Mouse (Mus musculus) midbrain, postnatal 0 days (tissue): Measurements from ENCODE around the gene Olr1. TPM values are rescaled to one million over a fixed set of nuclear protein-coding genes. Genes with fewer than 3 reads are reported as not detected.

Experiments
- ATAC-seq: fragments of 200-750 bp; cut with Nextera tagmentation; 2 replicates; pipeline ENCODE4 v1.8.0; 2017; ENCODE audit warnings: moderate number of reproducible peaks, mild to moderate bottlenecking, moderate TSS enrichment, moderate library complexity; ENCODE audit not compliant: low FRiP score
- DNase-seq: peaks from one replicate; pipeline ENCODE4 v3.0.0-alpha.2; 2015; ENCODE audit warnings: low spot score
- H3K27ac ChIP-seq: fragments of 300-500 bp; sonication (generic); 2 replicates; pipeline ENCODE4 v1.5.1; 2014; ENCODE audit warnings: low read depth, mild to moderate bottlenecking, low read length, mixed read lengths
- H3K27me3 ChIP-seq: fragments of 300-500 bp; sonication (generic); 2 replicates; pipeline ENCODE4 v1.6.1; 2014; ENCODE audit warnings: low read length, control low read depth, mixed read lengths; ENCODE audit not compliant: insufficient read depth
- H3K36me3 ChIP-seq: fragments of 300-500 bp; sonication (generic); 2 replicates; pipeline ENCODE4 v1.6.1; 2014; ENCODE audit warnings: low read length, control low read depth, mixed read lengths; ENCODE audit not compliant: insufficient read depth
- H3K4me1 ChIP-seq: fragments of 300-500 bp; sonication (generic); 2 replicates; pipeline ENCODE4 v1.6.1; 2014; ENCODE audit warnings: mild to moderate bottlenecking, control low read depth, antibody characterized with exemption, low read length, mixed read lengths; ENCODE audit not compliant: insufficient read depth
- H3K4me2 ChIP-seq: fragments of 300-500 bp; sonication (generic); 2 replicates; pipeline ENCODE4 v1.6.1; 2014; ENCODE audit warnings: low read depth, mild to moderate bottlenecking, low read length, mixed read lengths; ENCODE audit not compliant: poor library complexity, severe bottlenecking
- H3K4me3 ChIP-seq: fragments of 300-500 bp; sonication (generic); 2 replicates; pipeline ENCODE4 v1.5.1; 2014; ENCODE audit warnings: low read depth, mild to moderate bottlenecking, low read length, moderate library complexity
- H3K9ac ChIP-seq: fragments of 300-500 bp; sonication (generic); replicated peaks from 2 replicates; pipeline ENCODE4 v1.6.1; 2014; ENCODE audit warnings: mild to moderate bottlenecking, low read length, moderate library complexity, mixed read lengths; ENCODE audit not compliant: poor library complexity, severe bottlenecking
- H3K9me3 ChIP-seq: fragments of 300-500 bp; sonication (generic); 2 replicates; pipeline ENCODE4 v1.6.1; 2016; ENCODE audit warnings: low read length, control low read depth
- CTCF ChIP-seq: IDR thresholded peaks from 2 replicates; pipeline ENCODE4 v1.5.1; 2016; ENCODE audit warnings: antibody characterized with exemption, mild to moderate bottlenecking
- WGBS: fragments of 180-500 bp; shearing (Covaris S2); extraction: QIAGEN DNeasy Blood & Tissue Kit; methylation state at CpG from one replicate; pipeline ENCODE4 v1.1.7; 2014; 5-methylcytosine and 5-hydroxymethylcytosine counted together
- polyA plus RNA-seq: library from polyadenylated mRNA; unstranded; fragments of >200 nt; fragmentation: Nextera tagmentation; extraction: Ambion mirVana; gene quantifications from 2 replicates; pipeline ENCODE4 v1.2.1, GENCODE M21; 2015
- total RNA-seq: library from RNA; depleted of rRNA; stranded (reverse); fragments of >200 nt; gene quantifications from 2 replicates; pipeline ENCODE4 v1.2.3, GENCODE M21; 2014

Olr1 gene
- total and polyA plus RNA-seq, 2 experiments from 2014 or later = not detected

DNA sequence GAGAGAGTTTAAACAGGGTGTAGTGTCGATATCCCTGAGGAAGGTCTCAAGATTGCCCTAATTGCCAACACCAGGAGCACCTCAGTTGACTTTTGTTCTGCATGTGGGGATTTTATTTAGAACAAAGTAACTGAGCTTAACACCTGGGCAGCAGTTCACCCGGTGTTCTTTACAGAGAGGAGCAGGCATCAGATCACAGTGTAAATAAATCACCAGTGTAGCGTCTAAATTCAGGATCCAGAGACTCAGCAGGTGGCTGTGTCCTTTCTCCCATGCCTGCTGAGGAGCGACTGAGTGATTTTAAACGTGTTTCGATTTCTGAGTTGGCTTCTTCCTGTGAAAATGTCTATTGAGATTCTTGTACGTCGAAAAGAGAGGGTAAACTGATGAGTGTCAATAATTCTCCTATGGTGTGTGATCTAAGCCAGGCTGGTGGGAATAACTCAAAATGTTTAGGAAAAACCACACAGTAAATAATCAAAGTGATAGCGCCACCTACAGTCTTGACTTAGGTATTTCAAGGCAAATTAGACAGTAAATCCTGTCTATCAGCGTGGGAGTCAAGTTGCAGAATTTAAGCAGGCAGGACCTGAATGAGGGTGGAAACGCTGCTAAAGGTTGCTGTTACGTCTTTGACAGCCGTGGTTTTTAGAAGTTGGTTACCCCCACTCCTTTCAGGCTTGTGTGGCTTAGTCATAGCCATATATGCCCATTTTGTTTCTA is 30.4 kb downstream of the Olr1 start:
- DNase-seq = peak; percentile 64
- WGBS = 32% methylated on average over 13 of the region's 13 CpGs
- Histone ChIP-seq H3K4me3 (no peak overlapping the region), H3K4me2 (no peak overlapping the region), H3K9ac (no peak overlapping the region), H3K36me3 (no peaks in the 10 kb centered on the region), H3K27me3 (no peaks in the 10 kb centered on the region), H3K27ac (no peak overlapping the region), H3K9me3 (no peaks in the 10 kb centered on the region), H3K4me1 (no peaks in the 10 kb centered on the region; the same call in 1 of the 2 replicates)
- peak; percentile 74 for TF ChIP-seq CTCF
- no peak for ATAC-seq

DNA sequence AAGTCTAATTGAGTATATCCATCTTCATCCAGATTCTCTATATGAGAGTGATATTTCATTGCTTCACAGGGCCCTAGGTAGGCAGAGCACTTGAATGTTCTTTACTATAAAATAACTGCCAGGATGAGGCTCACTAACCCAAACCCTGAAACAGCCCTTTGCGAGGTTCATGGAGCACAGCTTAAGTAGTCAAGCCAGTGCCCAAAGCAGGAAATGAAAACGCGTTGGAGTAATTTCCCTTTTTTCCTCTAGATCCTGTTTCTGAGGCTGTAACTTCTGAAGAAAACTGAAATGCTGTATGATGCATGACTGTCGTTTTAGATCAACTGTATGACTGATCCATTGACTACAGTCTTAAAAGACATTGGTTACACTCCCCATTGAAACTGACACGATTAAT is 34.3 kb downstream of the Olr1 start:
- 86% methylated on average over 5 of the region's 5 CpGs for WGBS
- DNase-seq = no peak
- ATAC-seq = no peak
- no peaks in the 10 kb centered on the region for H3K4me1 ChIP-seq
- H3K4me3 ChIP-seq = no peak overlapping the region
- no peaks in the 10 kb centered on the region for H3K36me3 ChIP-seq
- H3K4me2 ChIP-seq = no peak overlapping the region
- H3K9me3 ChIP-seq = no peaks in the 10 kb centered on the region
- no peaks in the 10 kb centered on the region for H3K27me3 ChIP-seq
- no peak overlapping the region for H3K9ac ChIP-seq
- H3K27ac ChIP-seq = no peak overlapping the region
- no peak for TF ChIP-seq CTCF

DNA sequence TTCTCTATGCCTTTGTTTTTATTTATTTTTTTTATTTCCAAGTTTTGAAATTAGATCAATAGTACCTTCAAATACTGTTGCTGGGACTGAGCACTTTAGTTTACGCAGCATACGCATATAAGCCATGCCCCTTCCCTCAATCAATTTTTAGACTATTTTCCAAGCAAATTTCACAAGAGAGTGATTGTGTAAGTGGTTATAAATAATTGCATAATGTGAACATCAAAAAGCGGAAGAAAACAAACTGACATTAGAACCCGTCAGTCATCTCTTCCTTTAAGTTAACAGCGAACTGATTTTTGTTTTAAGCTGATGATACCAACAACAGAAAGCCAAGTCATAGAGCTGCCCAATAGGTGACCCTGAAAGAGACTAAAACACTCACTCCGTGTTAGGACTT is 35.6 kb downstream of the Olr1 start:
- H3K9ac ChIP-seq = no peak overlapping the region
- H3K9me3 ChIP-seq = no peaks in the 10 kb centered on the region
- 91% methylated on average over 6 of the region's 6 CpGs for WGBS
- no peak overlapping the region for H3K27ac ChIP-seq
- no peak for ATAC-seq
- no peak overlapping the region for H3K4me3 ChIP-seq
- no peak for DNase-seq
- TF ChIP-seq CTCF = no peak
- H3K36me3 ChIP-seq = no peaks in the 10 kb centered on the region
- no peaks in the 10 kb centered on the region for H3K27me3 ChIP-seq
- H3K4me1 ChIP-seq = no peaks in the 10 kb centered on the region
- H3K4me2 ChIP-seq = no peak overlapping the region

DNA sequence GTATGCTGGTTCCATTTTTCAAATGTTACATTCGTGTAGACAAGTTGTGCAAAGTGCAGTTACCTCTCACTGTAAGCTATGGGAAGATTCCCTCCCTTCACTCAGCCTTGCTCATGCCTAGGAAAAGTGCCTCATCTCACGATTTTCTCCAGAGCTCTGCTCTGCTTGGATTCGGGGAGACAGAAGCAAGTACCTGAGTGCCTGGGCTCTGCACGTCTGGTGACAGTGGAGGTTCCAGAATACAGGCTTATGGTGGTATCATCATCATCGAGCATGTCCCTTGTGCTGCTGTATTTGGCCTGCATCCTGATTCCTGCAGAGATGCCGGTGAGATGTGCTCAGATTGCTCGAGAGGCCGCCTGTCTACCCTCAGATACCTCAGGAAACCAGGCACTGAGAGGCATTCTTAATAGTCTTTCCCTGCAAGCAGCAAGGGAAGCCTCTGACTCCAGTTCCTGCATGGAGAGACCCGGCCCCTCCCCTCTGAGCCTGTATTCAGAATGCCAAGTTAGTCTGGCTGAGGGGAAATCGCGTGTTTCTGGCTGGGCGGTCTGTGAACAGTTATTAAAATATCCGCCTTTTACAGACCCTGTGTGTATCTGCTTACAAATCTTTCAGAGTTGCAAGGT is 55.4 kb downstream of the Olr1 start, which contains the start of gene Clec1a:
TSS of gene Clec1a (minus strand) at position 590 of the 629 bp plus-strand sequence.
- 0 out of 2 replicates have a peak within 1 kb of the TSS, but pooled peaks have one; percentile 32 for H3K27ac ChIP-seq
- H3K36me3 ChIP-seq = no peaks in the 10 kb centered on the region
- peak; percentile 24 for DNase-seq
- WGBS = 46% methylated on average over 13 of the region's 13 CpGs
- ATAC-seq = no peak
- H3K9me3 ChIP-seq = no peaks in the 10 kb centered on the region
- H3K27me3 ChIP-seq = no peaks in the 10 kb centered on the region
- no peak within 1 kb of the TSS for H3K9ac ChIP-seq
- peak within 1 kb of the TSS; percentile 20 for H3K4me2 ChIP-seq
- no peak within 1 kb of the TSS for H3K4me3 ChIP-seq
- H3K4me1 ChIP-seq = no peaks in the 10 kb centered on the region
- TF ChIP-seq CTCF = no peak

DNA sequence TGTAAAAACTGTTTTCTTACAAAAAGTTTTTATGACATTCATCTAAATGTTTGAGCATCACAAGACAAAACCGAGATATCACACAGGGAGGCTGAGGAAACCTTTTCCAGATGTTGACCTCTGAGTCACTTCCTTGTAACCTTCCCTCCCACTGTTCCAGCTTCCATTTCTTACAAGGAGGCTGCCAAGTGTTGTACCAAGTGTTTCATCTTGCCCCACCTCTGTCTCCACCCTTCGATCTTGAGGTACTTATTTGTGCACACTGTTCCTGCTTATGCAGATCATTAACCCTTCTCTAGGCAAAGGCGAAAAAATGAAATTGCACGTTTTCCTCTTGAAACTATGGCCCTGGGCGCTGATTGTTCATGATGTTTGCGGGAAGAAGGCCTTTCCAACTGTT is 57.2 kb downstream of the Olr1 start:
- DNase-seq = no peak
- TF ChIP-seq CTCF = no peak

DNA sequence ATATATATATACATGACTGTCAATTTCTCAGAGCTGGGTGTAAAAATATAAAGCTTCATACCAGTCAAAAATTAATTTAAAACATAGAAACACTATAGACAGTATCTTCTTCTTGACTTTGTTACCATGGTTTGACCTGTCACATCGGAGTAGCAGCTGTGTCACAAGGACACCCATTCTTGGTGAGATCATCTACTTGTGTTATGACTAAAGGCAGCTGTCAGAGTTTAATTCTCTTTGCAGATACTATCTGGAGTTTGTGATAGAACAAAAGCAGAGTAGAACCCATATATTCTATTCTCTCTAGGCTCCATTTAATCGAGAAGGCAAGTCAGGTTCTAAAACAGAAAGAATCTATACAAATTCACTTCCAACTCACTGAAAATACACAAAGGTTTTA is 68.9 kb downstream of the Olr1 start:
- no peak for DNase-seq
- H3K9ac ChIP-seq = no peak overlapping the region
- H3K9me3 ChIP-seq = no peaks in the 10 kb centered on the region
- 92% methylated on average over 2 of the region's 2 CpGs for WGBS
- no peak overlapping the region for H3K4me3 ChIP-seq
- no peak for TF ChIP-seq CTCF
- no peak for ATAC-seq
- no peaks in the 10 kb centered on the region for H3K4me1 ChIP-seq
- no peaks in the 10 kb centered on the region for H3K27me3 ChIP-seq
- no peak overlapping the region for H3K27ac ChIP-seq
- no peaks in the 10 kb centered on the region for H3K36me3 ChIP-seq
- H3K4me2 ChIP-seq = no peak overlapping the region

More for the DNA sequence above, 57.2 kb downstream of the Olr1 start:
- H3K4me2 ChIP-seq = no peak overlapping the region
- WGBS = 85% methylated on average over 6 of the region's 6 CpGs
- no peak overlapping the region for H3K27ac ChIP-seq
- ATAC-seq = no peak
- H3K4me1 ChIP-seq = no peaks in the 10 kb centered on the region
- no peak overlapping the region for H3K9ac ChIP-seq
- no peak overlapping the region for H3K4me3 ChIP-seq
- no peaks in the 10 kb centered on the region for H3K9me3 ChIP-seq
- H3K36me3 ChIP-seq = no peaks in the 10 kb centered on the region
- H3K27me3 ChIP-seq = no peaks in the 10 kb centered on the region
